Mouse (Mus musculus) spleen, adult 2 months (tissue): ENCODE results near the gene Cdh4.

Source experiments
- CTCF ChIP-seq: fragments of 200-500 bp; IDR thresholded peaks from 2 replicates; pipeline ENCODE4 v1.5.1; 2011; ENCODE audit warnings: mild to moderate bottlenecking, inconsistent platforms; ENCODE audit not compliant: insufficient read depth, insufficient read length, insufficient replicate concordance; ENCODE audit errors: extremely low read depth
- POLR2A ChIP-seq: fragments of 200-500 bp; IDR thresholded peaks from 2 replicates; pipeline ENCODE4 v1.6.1; 2011; ENCODE audit warnings: low read depth, low read length, inconsistent platforms

- peak; percentile 37; the same call in 1 of the 2 replicates for TF ChIP-seq CTCF
- TF ChIP-seq POLR2A: no peak
These were observed 431.1 kb downstream of the Cdh4 start for GRCm38 (mm10) chr2:179873315-179873714.
